Mouse (Mus musculus) spleen, postnatal 10 days (tissue): Measurements from ENCODE around the gene Plcxd2.
A peak's percentile ranks its signal among the peaks of the same experiment; 100 is the strongest.

Experiments used
- DNase-seq, 2 experiments: peaks; one replicate each; pipeline ENCODE4 v3.0.0; 2021 to 2022; ENCODE audit warnings: low spot score in 2 of 2

The Plcxd2 gene

DNA sequence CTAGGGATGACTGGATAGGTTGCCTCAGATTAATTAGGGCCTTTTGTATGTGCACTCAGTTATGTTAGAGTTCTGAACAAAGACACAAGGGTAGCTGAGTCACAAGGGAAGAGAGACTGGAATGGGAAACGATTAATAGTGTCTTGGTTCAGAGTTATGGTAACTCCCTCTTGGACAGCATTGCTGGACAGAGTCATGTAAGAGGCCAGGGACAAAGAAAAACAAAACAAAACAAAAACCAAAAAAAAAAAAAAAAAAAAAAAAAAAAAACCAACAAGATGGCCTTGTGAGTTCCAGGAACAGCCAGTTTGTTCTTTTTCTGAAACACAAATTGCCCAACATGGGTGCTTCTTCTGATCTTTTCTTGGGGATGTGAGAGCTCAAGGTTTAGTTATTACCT lies 23.8 kb downstream of the Plcxd2 start:
- DNase-seq: no peak

DNA sequence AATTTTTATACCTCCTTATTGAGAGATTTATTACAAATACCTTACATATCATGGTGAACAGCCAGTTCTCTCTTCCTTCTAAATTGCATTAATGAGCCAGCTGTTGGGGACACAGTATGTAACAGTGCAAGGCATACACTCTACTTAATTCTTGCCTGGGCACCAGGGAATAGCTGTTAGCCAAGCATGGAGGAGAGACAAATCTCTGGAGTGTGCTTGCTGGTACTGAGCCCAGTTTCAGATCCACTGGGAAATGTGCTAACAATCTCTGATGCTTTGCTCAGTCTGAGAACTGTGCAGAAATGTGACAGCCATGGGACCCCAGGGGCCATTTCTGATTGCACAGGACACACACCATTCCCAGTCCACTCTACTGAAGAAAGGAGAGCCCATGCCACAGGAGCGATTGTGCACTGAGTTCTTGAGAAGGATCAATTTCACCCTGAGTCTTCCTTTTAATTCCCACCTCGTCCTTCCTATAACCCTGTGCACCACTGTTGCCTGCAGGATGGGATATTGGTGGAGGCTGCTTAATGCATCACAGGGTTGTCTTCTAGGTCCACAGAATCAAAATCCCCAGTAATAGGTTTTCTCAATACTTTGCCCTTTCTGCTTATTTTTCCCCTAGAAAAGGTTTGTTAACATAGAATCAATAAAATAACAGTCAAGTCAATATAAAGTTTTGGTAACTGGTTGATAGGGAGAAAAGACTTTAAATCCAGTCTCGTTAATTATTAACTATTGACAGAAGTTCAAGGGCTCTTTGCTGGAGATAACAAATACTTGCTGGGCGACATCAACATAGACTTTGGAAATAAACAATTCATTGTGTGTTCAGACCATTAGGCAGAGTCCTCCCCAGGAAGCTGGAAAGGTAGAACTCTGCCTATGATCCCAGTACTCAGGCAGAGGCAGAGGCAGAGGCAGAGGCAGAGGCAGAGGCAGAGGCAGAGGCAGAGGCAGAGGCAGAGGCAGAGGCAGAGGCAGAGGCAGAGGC lies 25.1 kb downstream of the Plcxd2 start:
- no peak for DNase-seq

DNA sequence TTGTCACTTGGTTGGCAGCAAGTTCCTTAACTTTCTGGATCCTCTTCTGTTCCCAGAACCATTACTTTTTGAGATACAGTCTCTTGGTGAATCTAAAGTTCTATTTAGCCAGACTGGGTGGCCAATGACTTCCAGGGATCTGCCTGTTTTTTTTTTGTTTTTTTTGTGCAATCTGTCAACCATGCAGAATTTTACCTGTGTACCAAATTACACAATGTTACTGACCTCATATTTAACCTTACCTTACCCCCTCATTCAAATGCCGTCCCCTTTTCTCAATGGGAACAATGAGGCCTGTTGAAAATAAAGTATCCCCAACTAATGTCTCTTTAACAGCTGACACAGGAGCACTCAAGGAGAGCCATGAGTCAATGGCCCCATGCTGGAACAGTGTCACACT lies 33.8 kb downstream of the Plcxd2 start:
- DNase-seq: no peak

DNA sequence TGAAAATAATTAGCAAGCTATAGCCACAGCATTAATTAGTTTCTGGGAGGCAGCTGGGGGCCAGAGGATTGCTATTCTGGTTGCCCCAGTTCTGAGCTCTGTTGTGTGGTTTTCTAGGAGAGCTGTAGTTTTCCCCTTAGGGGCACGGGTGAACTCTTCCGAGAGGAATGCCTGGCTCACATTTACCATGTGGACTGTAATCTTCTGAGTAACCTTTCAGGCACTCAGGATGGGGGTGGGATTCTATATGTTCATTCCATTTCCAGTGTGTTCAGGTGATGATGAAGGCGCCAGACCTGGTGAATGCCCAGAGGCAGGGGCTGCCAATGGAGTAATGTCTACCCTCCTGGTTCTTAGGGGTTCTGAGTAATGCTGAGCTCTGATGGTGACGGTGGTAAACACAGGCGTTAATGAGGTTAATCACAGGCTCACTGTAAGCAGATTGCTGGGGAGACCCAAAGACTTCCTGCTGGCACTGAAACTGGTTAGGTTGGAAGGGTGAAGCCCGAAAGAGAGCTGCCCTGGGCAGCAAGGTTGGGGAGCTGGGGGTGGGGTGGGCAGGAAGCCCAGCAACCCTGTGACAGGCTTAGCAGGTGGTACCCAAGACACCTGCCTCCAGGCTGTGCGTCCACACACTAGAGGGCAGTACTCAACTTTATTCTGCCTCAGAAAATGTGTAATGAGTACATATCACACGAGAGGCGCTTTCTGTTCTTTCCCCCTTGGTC lies 35.9 kb downstream of the Plcxd2 start:
- no peak for DNase-seq

DNA sequence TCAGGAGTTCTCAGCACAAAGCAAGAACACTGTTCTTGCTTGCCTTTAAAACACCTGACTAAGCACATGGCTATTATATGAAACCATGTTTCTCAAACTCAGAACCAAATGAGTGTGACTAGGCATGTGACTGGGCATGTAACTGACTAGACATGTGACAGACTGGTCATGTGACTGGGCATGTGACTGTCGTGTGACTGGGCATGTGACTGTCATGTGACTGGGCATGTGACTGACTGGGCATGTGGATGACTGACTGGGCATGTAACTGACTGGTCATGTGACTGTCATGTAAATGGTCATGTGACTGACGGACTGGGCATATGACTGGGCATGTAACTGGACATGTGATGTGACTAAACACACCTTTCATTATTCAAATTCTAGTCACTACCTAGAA lies 39.8 kb downstream of the Plcxd2 start:
- no peak for DNase-seq

DNA sequence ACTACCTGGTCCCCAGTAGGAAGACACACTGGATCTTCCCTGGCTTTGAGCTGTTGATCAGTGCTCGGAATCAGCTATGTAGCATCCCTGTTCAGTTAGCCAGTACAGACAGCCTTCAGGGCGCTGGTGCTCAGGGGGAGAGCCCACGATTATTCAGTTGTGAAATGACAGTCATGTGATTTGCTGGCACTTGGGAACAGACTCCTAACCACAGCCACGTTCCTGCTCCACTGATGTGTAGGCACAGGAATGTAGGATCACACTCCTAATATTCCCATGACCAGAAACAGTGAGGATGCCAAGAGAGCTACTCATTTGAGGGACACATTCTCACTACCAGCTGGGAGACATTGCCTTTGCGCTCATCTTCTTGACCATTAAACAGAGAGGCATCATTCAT lies 41.3 kb downstream of the Plcxd2 start:
- DNase-seq: no peak

DNA sequence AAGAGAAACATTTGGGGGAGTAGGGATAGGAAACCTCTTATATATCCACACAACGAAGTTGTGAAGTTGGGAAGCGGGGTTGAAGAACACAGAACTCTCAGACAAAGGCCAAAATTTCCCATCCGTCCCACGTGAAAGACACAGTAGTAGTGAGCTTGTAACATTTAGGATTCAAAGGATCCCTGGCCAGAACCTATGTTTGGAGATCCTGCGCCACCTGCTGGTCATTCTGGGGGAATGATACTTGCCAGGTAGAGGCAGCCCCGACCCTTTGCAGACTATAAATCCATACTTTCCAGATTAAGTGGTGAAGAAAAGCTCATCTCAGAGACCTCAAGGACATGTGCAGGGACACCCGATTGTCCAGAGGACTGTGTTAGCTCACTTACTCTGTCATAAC lies 42.5 kb downstream of the Plcxd2 start:
- peak; percentile 15 to 69 for DNase-seq

DNA sequence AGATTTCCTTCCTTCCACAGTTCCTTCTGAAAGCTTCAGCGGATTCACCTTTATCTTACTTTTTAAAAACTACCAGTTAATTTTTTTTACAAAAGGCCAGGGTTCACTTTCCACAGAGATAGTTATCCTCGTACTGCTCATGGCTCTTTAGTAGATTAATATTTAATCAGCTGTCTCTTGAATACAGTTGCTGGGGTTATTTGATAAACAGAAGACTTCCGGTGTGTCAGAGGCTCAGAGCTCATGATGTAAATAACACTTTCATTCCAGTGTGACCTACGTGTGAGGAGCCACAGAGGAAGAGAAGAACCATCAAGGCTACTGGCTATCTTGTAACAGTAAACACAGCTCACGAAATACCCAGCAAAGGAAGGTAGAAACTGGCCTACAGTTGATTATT lies 43.4 kb downstream of the Plcxd2 start:
- no peak for DNase-seq

DNA sequence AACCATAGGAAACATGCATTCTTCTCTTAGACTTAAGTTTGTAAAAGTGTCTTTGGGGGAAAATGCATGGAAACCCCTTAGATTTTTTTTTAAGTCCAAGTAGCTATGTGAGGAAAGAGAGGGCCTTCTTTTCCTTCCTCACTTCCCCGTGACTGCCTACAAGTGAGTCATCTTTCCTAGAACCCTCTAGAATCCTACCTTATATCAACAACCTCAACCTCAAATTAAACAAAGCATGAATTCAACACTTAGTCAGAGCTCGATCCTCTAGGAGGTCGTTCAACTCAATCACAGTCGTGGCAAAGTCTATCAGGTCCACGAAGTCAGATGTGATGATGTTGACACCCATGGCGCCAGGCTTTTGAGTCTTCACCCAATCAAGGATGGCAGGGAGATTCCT lies 45.2 kb downstream of the Plcxd2 start:
- no peak for DNase-seq

DNA sequence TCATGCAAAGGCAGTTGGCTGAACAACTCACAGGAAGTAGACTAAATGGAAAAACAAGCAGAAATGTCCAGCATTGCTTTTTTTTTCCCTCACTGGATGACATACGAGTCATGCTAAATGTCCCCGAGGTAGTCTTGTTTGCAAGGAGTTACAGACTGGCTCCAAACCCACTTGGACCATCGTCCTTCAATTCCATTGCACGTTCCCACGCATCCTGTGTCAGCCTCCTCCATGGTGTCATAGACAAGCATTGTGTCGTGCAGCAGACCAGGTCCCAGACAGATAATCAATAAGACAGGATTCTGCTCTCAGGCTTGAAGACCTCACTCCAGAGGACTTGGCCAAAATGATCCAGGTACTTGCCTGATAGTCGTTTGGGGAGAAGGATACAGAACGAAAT lies 46.2 kb downstream of the Plcxd2 start:
- no peak for DNase-seq

DNA sequence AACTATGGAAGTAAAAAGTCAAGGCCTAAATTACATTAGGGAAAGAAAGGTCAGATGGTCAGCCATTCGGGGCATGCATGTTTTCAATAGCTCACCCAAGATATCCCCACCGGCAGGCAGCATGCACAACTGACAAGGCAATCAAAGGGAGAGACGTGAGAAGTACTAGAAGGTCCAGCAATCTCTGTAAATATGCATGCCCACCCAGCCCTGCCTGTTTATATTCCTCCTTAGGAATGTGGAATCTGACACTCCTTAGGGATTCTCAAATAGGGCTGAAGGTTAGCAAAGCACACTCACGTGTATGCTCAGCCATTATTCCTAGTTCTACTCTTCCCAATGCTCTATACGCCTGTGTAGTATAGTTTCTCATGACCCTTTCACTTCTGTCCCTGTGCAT lies 46.9 kb downstream of the Plcxd2 start:
- no peak for DNase-seq

DNA sequence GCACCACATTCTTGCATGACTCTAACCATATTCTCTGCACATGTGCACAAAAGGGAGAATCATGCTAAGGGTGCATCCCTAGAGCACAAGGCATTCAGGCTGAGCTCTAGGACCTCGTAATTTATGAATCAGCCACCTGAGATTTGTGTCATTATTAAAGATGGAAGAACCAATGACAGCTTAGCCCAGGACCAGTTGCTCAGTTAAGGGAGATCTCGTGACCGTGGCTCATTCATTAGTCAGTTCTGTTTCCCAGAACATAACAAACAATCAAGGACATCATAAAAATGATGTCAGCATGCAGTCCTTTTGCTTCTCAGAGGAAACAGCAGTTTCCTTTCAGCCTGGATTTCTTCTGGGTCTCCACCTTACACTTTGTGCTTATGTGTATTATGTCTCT lies 49.0 kb downstream of the Plcxd2 start:
- no peak for DNase-seq

DNA sequence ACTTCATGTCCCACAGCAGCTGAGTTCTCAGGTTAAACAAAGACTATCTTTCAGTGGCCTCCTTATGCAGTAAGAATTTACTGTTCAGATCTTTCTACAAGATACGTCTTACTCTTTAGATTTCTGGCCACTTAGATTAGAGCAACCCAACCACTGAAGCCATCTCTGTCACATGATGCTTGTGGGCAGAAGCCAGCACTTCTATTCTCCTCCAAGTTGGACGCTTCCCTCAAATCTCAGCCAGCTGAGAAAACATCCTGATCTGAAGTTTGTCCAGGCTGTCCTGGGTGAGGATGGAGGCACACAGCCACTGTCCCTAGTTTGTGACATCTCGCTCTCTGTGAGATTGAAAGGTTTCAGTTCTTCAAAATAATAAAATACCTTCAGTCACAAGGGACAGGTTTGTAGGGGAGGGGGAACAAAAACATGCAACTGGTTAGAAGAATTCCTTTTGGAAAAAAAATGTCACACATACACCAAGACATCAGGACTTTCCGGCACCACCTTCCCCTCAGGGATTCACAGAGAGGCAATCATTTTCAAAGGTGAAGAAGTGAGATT lies 53.5 kb downstream of the Plcxd2 start:
- no peak for DNase-seq

DNA sequence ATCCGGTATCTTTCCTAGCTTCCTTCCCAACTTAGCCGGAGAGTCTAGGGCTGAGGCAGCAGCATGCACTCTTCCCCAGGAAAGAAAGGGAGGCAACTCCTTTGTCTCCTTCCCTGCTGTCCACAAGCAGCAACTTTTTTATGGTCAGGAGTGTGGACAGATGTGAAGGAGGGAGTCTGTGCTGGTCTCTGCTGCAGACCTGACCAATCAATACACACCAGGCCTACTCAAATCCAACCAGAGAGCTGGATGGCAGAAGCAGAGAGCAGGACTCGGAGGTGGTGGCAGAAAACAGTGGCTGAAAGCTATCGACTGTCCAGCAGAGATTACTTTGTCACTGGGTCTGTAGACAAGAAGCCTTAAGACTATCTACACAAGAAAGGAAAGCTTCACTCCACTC lies 56.6 kb downstream of the Plcxd2 start, which contains the start of gene Phldb2:
Phldb2 (minus strand) TSS at position 205 of the 400 bp plus-strand sequence.
- no peak for DNase-seq

DNA sequence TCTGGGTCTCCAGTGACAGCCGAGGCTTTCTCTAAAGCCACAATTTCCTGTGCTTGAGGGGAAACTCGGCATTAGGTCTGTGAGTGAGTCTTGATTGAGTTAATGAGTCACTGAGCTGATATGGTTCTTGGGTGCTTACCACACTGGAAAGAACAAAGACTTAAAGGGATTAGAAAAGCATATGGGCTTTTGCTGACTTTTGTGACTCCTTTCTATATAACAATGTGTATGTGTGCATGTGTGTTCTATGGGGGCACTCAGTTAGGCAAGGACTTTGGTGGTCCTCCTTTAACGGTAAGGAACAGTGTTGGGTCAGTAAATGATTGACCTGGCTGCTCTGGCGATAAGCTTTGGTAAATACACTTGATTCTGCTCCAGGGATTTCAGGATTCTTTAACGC lies 57.5 kb downstream of the Plcxd2 start:
- no peak for DNase-seq

DNA sequence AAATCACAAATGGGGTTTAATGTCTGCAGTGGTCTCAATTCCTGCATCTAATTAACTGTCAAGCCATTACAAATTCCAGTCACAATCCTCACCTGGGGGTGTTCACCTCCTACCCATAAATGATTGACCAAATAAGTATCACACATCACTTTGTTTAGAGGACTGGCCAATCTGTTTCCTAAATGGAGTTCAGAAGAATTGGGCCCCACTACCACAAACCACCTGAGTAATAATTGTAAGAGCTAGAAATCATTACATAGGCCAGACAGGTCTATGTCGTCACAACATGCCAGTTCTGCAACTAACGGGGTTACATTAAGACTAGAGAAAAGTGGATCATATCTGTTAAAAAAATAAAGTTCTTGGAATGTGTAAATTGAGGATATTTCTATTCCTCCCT lies 58.0 kb downstream of the Plcxd2 start:
- DNase-seq: no peak

DNA sequence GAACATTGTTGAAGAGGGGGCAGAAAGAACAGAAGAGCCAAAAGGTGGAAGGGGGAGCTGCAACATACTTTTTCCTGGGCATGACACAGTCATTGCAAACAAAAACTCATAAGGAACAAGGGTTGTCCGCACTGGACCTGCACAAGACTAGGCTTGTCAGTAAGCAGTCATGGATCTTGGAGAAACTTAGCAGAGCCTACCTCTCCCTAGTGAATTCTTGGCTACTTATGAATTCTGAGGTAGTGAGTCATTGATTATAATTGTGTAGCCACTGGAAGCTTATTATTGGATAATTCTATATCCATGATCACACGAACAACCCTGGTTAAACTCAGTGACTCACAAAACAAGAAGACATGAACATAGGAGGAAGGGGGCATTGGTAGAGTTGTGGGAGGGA lies 63.7 kb downstream of the Plcxd2 start:
- DNase-seq: no peak

DNA sequence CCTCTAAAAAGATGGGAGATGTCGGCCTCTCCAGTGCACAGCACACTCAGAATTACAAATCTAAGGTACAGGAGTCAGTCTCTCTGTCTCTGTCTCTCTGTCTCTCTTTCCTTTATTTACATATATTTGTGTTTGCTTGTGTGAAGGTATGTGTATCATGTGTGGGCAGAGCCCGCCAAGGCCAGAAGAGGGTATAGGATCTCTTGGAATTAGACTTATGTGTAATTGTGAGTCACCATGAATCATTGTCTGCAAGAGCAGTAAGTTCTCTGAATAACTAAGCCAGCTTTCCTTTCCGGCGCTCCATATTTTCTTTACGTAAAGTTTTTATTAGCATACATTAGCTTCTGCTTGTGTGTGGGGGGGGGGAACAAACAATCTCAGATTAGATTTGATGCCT lies 64.4 kb downstream of the Plcxd2 start:
- DNase-seq: no peak

DNA sequence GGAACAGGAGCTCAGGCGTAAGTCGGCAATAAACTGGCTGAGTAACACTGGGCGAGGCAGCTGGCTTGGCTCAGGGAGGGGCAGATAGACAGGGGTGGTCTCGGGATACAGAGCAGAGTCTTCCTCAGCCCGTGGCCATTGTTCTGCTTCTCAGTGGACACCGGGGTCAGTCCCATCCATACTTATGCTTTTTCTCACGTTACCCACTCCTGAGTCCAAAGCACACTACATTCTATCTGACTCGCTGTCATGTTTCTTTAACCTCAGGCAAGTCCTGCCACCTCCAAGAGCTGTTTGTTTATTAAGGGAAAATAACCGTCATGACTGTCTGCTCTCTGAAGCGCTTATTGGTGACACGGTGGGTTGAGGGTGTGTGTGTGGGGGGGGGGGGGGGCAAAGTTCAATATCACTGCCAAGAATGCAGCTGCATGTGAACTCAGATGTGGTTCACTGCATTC lies 64.8 kb downstream of the Plcxd2 start:
- DNase-seq: no peak

DNA sequence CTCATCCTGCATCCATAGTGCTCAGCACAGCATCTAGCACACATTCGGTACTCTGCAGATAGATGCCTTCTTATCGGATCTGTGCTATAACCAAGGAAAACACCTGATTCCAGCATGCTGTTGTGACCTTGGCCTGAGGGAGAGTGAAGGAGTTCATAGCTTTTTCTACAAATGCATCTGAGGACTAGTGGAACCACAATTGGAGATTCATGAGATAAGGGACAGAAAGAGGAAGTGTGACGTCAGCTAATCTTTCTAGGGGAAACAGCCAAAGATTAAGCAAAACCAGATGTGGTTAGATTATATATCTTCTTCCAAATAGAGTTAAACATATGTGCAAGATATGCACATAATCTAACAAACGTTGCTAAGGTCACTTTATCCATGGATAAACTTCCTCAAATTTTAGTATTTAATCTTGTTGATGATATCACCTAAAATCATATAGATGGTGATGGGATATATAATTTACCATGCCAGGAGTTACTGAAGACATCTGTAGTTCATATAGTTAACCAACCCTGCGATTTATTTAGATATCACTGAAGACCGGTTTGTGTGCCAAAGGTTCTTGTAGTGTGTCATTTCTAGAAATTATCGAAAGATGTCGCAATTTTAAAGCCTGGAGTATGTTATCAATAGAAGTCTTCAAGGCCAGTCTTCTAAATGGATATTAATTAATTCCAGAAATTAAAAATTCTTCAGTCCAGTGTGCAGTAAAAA lies 67.7 kb downstream of the Plcxd2 start:
- DNase-seq: no peak

DNA sequence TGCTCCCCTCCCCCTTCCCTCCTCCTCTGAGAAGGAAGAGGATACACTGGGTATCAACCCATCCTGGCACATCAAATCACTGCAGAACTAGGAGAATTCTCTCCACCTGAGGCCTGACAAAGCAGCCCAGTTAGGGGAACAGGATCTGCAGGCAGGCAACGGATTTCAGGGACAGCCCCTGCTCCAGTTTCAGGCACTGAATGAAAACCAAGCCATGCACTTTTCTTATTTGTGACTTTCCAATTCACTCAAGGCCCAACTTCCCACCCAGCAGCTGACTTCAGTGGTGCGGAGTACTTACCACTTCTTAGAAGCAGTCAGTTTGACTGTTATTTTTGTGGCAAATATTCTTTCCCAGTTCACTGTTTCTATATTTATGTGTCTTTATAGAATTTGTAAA lies 69.3 kb downstream of the Plcxd2 start:
- DNase-seq: no peak

DNA sequence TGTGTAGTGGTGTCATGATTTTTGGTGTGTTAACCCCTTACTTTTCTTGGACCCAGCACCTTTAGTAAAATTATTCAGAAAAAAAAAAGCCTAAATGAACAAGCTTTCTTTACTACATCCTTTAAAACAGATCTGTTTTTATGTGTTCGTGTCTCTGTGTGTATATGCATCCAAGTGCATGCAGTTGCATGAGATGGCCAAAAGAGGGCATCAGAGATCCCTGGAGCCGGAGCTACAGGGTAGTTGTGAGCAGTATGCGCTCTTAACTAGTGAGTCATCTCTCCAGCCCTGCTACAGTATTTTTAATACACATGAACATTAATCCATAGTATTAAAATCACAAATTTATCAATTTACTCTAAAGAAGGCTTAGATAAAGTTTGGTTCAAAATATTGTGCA lies 70.6 kb downstream of the Plcxd2 start:
- no peak for DNase-seq
